Mouse (Mus musculus): ENCODE results near the gene Cyp26c1. TPM values are rescaled to one million over a fixed set of nuclear protein-coding genes. Genes with fewer than 3 reads are reported as not detected.

Cyp26c1 gene
- polyA plus RNA-seq (2015; fragmentation: Illumina TruSeq; extraction: RNeasy Lipid Tissue Mini Kit (QIAGEN cat#74804); ENCODE audit: insufficient read depth, low replicate concordance) = not detected

DNA sequence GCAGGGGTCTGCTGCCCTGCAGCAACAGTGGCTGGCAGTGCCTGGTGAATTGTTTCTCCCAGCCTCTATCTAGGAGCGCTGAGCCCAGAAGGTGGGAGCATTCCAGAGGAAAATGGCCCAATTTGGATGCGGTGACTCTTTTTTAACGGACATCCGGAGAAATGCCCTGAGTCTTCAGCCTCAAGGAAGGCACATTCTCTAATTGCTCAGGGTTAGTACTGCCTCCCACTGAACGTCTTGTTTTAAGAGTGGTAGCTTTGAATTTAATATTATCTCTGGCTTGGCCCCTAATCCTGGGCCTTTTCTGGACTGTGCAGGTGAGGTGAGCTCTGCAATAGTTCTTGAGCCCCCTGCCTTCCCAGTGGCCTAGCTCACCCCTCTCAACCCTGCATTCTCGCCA is at the start of gene Cyp26c1:
Gene Cyp26c1 (plus strand): TSS at position 301 of the 400 bp plus-strand sequence.

GRCm38 (mm10) chr19:37697651-37698272 is 12.4 kb downstream of the Cyp26c1 start, which contains the start of gene Cyp26a1:
Gene Cyp26a1, plus strand, starts transcription at chr19:37697798.

Other genes starting within 250 kb of the Cyp26c1 start
- 44.7 TPM for gene Exoc6, start 135.2 kb upstream of the Cyp26c1 start, polyA plus RNA-seq (2015; fragmentation: Illumina TruSeq; extraction: RNeasy Lipid Tissue Mini Kit (QIAGEN cat#74804); ENCODE audit: insufficient read depth, low replicate concordance)
- 0.21 TPM for gene Cyp26a1, start 12.2 kb downstream of the Cyp26c1 start, polyA plus RNA-seq (2015; fragmentation: Illumina TruSeq; extraction: RNeasy Lipid Tissue Mini Kit (QIAGEN cat#74804); ENCODE audit: insufficient read depth, low replicate concordance)

Data from spleen, adult 10 weeks (tissue).